Mouse (Mus musculus) ES-Bruce4 (cell line): ENCODE results near the gene Tcf7l1.

Source experiments
- CTCF ChIP-seq: IDR thresholded peaks from one replicate; pipeline ENCODE4 v1.8.1; 2011; ENCODE audit warnings: low read depth, low read length
- EP300 ChIP-seq: IDR thresholded peaks from 2 replicates; pipeline ENCODE4 v1.6.1; 2011; ENCODE audit warnings: low read depth, low read length; ENCODE audit not compliant: insufficient read depth
- POLR2A ChIP-seq: IDR thresholded peaks from one replicate; pipeline ENCODE4 v1.8.1; 2011; ENCODE audit warnings: low read length; ENCODE audit not compliant: insufficient read depth

GRCm38 (mm10) chr6:72583211-72583839, 205.7 kb downstream of the Tcf7l1 start:
- TF ChIP-seq CTCF (no peak), POLR2A (no peak), EP300 (no peak)
